Mouse (Mus musculus): ENCODE data around the gene H2-Eb1.
"Not testable (repeated sequence)": the region's sequence is repeated elsewhere in the genome, so short reads cannot be mapped to it uniquely, and the experiment has no call there.

Gene H2-Eb1

DNA sequence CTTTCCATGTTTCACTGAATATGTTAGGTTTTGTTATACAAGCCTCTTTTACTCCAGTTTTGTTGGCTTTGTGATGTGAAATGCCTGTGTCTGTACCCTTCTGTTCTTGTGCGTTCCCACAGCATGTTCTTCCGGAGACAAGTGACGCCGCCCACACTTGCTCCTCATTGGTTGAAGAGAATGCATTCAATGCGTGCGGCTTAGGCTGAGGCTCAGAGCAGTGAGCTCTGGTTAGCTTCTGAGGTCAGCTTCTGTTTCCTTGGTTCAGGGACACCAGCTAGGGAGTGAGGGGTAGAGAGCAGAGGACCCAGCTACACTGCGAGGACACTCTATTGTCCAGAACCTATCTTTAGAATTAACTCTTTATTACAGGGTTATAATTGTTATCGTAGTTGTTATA is 14.1 kb upstream of the H2-Eb1 start:
- DNase-seq (ENCODE audit: low spot score): peak; percentile 61

DNA sequence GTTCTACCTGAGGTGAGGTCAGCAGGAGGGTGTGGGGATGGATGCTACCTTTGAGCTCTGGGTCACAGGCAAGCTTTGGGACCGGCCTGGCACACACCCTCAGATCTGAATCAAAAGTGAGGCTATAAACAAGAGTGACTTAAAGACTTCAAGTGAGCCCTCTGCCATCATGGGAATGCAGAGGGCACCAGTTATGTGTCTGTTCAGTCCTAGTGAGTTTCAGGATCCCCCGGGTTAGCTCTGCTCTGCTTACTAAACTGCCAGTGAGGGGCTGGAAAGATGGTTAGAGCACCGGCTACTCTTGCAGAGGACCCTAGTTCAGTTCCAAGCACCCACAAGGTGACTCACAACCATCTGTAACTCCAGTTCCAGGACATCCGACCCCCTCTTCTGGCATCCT is 13.1 kb upstream of the H2-Eb1 start:
- no peak for DNase-seq (ENCODE audit: low spot score)

DNA sequence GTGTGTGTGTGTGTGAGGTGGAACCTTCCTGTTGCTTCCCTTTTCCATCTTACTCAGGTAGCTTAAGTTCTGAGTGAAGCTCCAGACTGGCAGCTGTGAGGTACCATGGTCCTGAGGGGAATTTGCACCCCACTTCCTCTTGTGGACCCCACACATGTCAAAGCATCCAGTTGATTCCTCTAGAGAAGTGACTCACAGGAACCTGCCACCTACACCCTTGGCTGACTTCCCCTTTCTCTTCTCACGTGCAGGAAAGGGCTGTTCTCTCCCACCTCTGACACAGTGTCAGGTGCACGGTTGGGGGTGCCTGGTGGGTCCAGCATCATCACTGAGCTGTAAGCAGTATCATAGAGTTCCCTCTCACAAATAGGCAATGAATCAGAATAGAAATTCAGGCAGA is 12.1 kb upstream of the H2-Eb1 start:
- DNase-seq (ENCODE audit: low spot score): no peak

DNA sequence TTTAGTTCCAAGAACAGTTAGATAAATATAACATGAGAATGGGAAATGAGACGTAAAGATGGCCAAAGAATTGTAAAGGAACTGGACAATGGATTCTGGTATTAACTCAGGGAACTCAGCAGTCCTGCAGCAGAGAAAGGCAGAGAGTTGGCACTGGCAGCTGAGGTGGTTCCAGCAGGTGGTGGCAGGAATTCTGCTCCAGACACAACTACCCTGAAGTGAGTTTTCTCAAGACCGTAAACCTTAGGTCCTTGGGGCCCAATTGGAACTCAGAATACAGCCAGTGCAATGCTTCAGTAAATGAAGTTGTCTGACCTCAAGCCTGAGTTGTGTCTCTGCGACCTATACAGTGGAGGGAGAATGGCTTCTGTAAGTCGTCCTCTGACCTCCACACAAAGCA is 11.4 kb upstream of the H2-Eb1 start:
- DNase-seq (ENCODE audit: low spot score): no peak

DNA sequence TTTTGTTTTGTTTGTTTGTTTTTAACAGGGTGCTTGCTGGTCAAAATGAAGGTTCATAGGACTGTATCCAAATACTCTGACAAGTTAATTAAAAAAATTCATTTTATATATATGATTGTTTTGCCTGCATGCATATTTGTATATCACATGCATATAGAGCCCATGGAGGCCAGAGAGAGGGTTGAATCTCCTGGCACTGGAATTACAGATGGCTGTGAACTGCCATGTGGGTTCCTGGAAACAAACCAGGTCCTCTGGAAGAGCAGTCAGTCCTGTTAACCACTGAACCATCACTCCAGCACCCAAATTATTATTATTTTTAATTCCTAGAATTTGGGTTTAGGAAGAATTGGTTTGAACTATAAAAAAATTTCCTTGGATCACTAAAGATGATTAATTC is 10.4 kb upstream of the H2-Eb1 start:
- no peak for DNase-seq (ENCODE audit: low spot score)

DNA sequence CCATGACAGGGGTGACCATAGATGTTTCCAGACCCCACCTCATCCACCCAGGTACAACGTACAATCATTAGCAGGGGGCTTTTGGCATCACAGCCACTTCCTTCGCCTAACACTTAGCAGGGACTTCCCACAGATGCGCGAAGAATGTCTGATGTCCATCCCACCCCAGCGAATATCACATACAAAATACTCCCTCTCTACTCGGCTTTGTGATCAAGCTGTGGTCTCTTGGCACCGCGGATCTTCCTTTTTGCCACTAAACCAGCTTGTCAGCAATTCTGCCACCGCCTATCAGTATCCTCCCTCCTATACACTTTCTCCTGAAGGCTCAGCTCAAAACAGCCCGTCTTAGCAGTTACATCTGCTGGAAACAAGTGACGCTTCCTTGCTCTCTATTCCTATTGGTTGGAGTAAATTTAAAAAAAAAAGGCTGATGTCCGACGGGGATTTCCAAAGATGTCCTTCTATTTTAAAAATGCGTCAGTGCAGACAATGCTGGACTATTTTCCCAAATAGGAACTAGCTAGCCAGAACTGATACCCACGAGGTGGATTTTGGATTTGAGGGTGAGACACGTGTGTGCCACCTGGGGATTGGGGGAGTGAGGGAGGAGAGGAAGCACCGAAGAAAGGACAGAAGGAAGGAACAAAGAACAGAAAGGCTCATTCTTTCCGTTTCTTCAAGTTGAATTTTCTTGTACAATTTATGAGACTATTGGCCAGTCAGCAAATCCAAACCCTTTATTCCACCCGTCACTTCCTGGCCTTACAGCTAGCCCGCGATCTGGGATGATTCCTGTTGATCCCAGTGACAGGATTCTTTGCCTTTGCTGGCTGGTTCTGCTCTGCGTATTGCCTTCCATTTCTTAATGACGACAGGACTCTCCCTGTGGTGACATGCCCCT is 9.5 kb upstream of the H2-Eb1 start:
- DNase-seq (ENCODE audit: low spot score): peak; percentile 28

DNA sequence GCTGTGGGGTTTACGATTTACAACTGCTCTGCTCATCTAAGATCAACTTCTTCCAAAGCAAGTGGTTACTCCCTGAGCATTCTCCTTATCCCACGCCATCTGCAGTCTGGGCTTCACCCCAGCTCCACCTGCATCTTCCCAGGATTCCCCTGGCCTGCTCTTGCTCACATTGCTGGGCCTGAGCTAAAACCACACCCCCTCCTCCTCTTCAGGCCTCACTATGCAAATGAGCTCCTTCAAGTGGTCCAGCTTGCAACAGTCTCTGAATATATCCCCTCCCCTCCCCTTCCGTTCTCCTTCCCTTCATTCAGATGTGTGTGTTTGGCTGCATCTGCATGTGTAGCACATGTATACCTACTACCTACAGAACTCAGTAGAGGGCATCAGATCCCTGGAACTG is 6.3 kb upstream of the H2-Eb1 start:
- no peak for DNase-seq (ENCODE audit: low spot score)

DNA sequence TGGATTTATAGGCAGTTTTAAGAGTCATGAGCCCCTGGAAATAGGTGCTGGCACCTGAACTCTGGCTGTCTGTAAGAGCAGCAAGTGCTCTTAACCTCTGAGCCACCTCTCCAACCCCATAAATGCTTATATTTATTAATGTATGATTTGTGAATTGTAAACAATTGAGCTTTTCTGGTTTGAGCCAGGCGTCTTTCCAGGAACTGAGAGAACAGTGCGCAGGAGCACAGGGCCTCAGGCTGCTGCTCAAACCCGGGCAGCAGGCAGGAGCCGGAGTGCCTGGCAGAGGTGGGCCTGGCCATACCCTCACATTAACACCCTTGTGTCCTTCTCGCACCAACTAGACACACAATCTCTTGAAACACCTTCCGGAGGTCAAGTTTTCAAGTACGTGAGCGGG is 5.6 kb upstream of the H2-Eb1 start:
- no peak for DNase-seq (ENCODE audit: low spot score)

DNA sequence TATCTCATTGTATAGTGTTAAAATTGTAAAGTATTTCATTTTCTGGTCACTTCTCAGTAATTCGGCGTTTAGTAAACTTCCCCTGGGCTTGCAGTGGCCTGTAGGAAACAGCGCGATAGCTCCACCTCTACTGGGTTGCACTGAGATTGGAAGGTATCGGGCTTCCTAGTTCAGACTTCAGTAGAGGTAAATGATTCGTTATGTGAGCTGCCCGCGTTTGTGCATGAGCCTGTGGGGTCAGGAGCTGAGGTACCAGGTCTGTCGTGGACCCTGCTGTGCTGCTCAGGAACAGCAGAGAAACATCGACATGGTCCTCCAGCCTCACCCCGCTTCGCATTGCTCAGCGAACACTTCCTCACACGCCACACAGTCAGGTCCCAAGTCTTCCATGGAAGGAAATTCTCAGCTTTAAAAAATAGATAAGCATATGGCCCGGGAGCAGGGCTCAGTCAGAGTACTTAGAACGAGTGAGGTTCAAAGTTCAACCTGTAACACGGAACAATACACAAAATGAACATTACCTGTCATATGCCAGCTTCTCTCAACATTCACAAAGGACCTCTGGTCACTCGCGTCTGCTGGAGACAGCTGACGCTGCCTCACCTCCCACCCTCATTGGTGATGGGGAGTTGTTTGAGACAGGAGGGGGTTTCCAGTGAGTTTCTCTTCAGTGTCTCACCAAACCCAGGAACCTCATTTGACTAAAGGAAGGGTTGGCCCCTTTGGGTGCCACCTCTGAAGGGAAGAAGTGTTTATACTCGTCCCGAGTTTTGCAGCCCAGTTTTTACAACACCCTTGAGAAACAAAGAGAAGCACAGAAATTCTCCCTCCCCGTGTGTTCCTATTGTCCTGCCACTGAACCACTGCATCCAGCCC is 4.7 kb upstream of the H2-Eb1 start:
- no peak for DNase-seq (ENCODE audit: low spot score)

DNA sequence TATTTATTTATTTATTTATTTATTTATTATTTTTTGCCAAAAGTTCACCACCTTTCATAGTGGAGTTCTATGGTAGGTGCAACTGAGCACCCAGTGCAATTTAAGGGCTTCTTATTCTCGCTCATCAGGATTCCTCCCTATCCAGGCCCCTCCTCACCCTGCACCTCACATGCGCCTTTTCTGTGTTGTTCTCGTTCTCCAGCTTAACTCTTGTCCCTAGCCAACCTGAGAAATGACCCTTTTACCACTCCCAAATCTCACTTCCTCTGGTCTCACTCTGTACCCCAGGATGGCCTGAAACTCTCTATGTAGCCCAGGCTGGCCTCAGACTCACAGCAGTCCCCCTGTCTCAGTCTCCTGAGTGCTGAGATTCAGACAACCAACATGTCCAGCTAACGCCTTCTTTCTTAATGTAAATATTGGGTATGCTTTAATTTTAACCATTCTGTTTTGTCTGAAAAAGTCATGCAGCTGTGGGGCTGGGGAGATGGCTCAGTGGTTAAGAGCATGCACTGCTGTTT is 3.9 kb upstream of the H2-Eb1 start:
- no peak for DNase-seq (ENCODE audit: low spot score)

DNA sequence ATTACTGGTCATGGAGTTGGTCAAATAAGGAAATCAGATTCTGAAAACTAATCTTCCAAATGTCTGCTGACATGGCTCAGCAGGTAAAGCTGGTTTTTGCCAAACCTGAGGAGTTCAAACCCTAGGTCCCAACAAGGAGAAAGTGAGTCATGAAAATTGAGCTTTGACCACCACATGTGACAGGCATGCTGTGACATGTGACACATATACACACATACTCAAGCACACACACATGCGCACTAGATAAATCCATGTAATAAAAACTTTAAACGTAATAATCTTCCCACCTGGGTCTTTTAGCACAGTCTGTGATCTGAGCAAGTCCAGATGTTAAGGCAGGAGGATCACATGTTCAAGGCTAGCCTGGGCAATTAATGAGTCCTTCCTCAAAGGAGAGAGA is 1.9 kb upstream of the H2-Eb1 start:
- DNase-seq (ENCODE audit: low spot score): no peak

DNA sequence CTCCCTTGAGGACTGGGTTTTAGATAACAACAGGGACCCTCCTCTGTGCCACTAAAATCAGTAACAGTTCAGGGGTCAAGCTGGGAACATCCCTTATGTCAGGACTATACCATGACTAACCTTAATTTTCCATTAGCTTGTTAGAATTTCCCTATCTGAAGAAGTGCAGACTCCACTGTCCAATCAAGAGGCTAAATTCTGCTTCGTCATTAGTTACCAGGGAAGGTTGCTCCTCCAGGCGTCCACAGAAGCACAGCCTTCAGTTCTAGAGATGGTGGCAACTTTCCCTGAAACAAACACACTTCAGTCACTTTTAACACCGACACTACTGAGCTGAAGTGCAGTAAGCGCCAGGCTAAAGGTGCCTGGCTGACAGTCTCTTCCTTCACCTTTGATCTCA is 916 bp upstream of the H2-Eb1 start:
- peak; percentile 57 for DNase-seq (ENCODE audit: low spot score)

DNA sequence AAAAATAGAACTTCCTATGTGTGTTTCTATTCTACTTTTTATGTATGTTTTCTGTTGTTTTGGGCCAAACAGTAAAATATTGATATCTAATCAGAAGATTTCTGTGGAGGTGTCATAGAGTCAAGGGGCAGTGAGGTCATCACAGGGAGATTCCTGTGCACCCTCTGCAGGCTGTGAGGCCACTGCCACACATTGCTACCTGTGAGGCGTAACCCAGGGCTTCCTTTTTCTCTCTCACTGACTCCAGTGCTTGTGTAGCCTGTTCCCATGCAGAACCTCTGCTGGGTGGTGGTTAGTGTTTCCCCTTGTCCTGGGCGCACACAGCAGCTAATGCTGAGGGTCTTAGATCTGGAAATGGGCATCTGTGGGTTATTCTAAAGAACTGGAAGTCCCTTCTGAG is 740 bp downstream of the H2-Eb1 start:
- DNase-seq (ENCODE audit: low spot score): no peak

DNA sequence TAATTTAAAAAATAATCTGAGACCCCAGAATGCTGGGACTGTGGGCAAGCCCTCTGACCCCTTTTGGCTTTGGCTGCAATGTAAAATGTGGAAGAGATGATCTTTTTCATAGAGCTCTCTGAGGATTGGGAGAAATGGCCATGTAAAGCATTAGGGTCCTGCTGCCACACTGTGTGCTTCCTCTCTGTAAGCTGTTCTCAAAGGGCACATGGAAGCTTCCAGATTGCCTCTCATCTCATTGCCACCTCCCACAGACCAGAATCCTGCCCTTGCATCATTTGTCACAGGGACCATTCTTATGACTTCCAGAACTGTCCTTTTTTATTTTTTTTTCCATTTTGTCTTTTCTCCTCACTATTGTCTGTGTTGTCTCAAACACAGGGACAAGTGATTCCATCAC is 1.5 kb downstream of the H2-Eb1 start:
- DNase-seq (ENCODE audit: low spot score): no peak

DNA sequence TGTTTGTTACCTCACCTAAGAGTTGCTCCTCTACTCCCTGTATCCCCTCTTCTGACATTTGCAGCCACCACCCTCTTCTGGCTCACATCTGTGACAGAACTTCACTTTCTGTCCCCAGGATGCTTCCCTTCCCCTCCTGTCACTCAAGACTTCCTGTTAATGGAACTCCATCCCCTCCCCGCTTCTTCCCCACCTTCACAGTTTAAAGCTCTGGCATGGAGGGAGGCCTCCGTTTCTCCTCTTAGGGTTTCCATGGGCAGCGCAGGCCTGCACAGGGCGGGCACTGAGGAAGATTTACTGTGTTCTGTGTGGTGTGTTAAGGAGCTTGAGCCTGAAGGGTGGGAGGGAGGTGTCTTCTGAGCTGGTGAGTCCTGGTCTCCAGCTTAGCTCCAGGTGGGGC is 2.5 kb downstream of the H2-Eb1 start:
- DNase-seq (ENCODE audit: low spot score): no peak

DNA sequence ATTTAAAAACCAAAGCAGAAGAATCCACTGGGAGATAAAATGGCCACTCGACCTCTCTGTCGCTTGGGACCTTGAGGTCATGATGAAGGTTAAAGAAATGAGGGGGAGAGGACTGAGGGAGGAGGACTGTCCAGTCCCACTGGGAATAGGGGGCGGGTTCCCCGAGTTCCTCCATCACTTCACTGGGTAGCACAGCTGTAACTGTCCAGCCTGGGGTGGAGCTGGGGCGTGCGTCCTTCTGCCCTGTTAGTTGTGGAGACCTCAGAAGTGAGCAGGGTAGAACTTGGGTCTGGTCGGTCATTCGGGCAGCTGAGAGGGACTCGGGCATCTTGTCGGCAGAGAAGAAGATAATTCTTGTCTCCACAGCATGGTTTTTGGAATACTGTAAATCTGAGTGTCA is 3.6 kb downstream of the H2-Eb1 start:
- no peak for DNase-seq (ENCODE audit: low spot score)

DNA sequence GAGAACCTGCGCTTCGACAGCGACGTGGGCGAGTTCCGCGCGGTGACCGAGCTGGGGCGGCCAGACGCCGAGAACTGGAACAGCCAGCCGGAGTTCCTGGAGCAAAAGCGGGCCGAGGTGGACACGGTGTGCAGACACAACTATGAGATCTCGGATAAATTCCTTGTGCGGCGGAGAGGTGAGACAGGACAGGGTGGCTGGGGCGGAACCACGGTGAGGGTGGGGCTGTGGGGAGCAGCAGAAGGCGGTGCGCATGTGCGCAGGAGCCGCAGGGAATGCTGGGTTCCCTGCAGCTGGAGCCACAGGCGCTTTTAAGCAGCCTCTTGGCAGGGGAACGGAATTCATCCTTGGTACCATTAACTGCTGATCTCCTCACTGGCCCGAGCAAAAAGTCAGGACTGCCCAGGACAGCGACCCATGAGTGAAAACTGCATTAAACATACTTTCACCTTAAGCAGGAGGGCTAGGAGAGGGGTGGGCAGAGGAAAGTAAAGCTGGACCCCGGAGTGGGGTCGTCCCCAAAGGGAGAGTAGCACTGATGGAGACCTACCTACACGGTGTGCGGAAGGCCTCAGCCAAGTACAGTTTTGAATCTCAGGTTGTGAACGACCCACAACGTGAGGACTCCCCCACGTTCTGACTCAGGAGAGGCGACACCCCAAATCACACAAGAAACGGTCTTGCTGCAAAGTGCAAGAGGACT is 4.2 kb downstream of the H2-Eb1 start:
- DNase-seq (ENCODE audit: low spot score): peak; percentile 48

DNA sequence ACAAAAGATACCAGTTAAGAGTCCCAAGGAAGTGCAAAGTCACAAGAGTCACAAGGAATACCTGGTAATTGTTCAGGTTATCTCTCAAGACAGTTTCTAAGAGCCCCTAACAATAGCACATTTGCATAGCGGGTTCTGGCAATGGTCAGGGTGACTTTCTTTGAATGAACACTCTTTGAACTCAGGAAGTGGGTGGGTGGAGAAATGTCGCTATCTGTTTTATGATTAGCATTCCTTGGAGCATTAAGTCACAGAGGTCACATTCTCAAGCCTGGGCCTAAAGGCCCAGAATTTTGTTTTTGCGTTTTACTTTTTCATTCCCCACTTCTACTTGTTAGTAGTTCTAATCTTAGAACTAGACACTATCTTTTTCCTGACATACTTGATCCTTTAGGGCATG is 4.9 kb downstream of the H2-Eb1 start:
- DNase-seq (ENCODE audit: low spot score): not testable (repeated sequence)

DNA sequence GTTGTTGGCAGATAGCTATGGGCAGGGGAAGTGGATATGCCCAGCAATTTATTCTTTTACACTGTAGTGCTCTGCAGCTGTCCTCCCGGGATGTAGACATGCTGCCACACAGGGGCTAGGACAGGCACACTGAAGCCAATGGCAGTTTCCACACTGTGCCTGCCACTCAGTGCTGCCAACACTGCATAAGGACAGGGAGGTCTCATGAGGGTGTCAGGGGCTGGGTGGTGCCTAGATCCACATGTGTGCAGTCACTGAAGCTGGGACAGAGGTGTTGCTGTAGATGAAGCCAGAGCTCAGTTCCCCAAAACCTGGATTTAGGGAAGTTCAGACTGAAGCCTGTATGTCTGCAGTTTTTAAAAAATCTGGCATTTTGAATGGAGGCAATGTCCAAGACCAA is 6.5 kb downstream of the H2-Eb1 start:
- no peak for DNase-seq (ENCODE audit: low spot score)

DNA sequence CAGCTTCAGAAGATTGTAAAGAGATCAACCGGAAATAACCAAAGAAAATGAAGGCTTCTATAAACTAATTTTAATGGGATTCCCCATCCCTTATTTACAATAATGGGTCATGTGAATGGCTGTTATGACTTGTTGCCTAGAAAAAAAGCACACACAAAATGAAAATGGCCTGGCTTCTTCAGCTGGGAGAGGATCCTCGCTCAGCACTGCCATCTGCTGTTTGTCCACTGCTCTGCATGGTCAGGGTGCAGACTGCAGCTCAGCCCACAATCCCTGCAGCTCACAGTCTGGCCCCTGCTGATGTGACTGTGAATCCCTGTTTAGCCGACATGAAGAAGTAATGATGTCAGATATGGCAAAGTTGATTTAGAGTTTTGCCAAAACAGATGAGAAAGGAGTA is 7.7 kb downstream of the H2-Eb1 start:
- DNase-seq (ENCODE audit: low spot score): peak; percentile 81

DNA sequence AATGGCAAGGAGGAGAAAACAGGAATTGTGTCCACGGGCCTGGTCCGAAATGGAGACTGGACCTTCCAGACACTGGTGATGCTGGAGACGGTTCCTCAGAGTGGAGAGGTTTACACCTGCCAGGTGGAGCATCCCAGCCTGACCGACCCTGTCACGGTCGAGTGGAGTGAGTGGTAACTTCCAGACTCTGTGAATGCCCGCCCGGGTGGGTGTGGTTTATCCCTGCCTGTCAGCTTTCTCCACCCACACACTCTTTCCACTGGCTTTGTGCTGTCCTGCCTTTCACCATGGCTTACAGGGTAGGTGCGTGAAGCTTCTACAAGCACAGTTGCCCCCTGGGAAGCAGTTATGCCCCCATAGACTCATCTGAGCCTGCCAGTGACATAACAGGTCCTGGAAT is 8.6 kb downstream of the H2-Eb1 start:
- no peak for DNase-seq (ENCODE audit: low spot score)

DNA sequence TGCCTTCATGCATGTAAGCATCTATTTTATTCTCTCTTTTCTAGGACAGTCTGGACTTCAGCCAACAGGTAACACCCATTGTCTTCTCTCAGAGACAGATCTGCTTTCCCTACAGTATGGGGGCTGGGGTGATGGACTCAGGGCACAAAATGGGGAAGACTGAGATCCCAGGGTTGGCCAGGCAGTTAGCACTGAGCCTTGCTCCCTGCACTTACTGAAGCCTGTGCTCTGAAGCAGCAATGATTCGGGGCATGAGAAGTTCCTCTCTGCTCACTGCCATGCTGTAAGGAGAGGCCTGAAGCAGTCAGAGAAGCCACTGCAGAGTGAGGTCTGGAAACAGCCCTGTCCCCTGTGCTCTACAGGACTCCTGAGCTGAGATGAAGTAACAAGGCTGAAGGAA is 9.8 kb downstream of the H2-Eb1 start:
- no peak for DNase-seq (ENCODE audit: low spot score)
